Mouse (Mus musculus) MEL (cell line): ENCODE measurements around the gene Isx. TPM values are rescaled to one million over a fixed set of nuclear protein-coding genes. Genes with fewer than 3 reads are reported as not detected.

ENCODE experiments used
- DNase-seq: peaks from one replicate; pipeline ENCODE4 v3.0.0; 2011; ENCODE audit warnings: low read depth, low spot score
- H3K27ac ChIP-seq: 2 replicates; pipeline ENCODE4 v1.5.1; 2012; ENCODE audit warnings: low read depth, mild to moderate bottlenecking, control low read depth, low read length, moderate library complexity; ENCODE audit not compliant: control insufficient read depth
- H3K27me3 ChIP-seq, 2 experiments: fragments of 150-350 bp in 1 of 2; sonication (generic) in 1 of 2; 2 replicates each; pipeline ENCODE4 v1.6.1; 2012; ENCODE audit warnings: low read length in 2 of 2, mild to moderate bottlenecking in 2 of 2, improper control_type of control experiment in 1 of 2, moderate library complexity in 1 of 2; ENCODE audit not compliant: insufficient read depth in 2 of 2, control insufficient read depth in 1 of 2
- H3K36me3 ChIP-seq, 2 experiments: 2 replicates each; pipeline ENCODE4 v1.6.1; 2012 to 2014; ENCODE audit warnings: low read length in 2 of 2, improper control_type of control experiment in 1 of 2, inconsistent platforms in 1 of 2, mild to moderate bottlenecking in 1 of 2; ENCODE audit not compliant: insufficient read depth in 2 of 2, control insufficient read depth in 1 of 2
- H3K4me1 ChIP-seq, 2 experiments: fragments of 150-350 bp in 1 of 2; sonication (generic) in 1 of 2; 2 replicates each; pipeline ENCODE4 v1.6.1; 2012; ENCODE audit warnings: low read length in 2 of 2, improper control_type of control experiment in 1 of 2, mild to moderate bottlenecking in 1 of 2; ENCODE audit not compliant: insufficient read depth in 2 of 2, control insufficient read depth in 1 of 2
- H3K4me3 ChIP-seq, 2 experiments: fragments of 150-350 bp in 1 of 2; sonication (generic) in 1 of 2; 2 replicates each; pipeline ENCODE4 v1.5.1; 2012; ENCODE audit warnings: low read depth in 2 of 2, low read length in 2 of 2, mild to moderate bottlenecking in 2 of 2, moderate library complexity in 2 of 2, control low read depth in 1 of 2, improper control_type of control experiment in 1 of 2; ENCODE audit not compliant: control insufficient read depth in 1 of 2, insufficient read depth in 1 of 2
- H3K79me2 ChIP-seq: 2 replicates; pipeline ENCODE4 v1.6.1; 2012; ENCODE audit warnings: mild to moderate bottlenecking, low read length, moderate library complexity; ENCODE audit not compliant: control insufficient read depth, poor library complexity, insufficient read depth
- H3K9ac ChIP-seq: 2 replicates; pipeline ENCODE4 v1.6.1; 2012; ENCODE audit warnings: low read depth, mild to moderate bottlenecking, control low read depth, low read length, moderate library complexity; ENCODE audit not compliant: control insufficient read depth, poor library complexity, severe bottlenecking
- H3K9me3 ChIP-seq: fragments of 150-350 bp; sonication (generic); replicated peaks from 2 replicates; pipeline ENCODE4 v1.6.1; 2012; ENCODE audit warnings: mild to moderate bottlenecking, low read length, improper control_type of control experiment, moderate library complexity; ENCODE audit not compliant: insufficient read depth
- BHLHE40 ChIP-seq: IDR thresholded peaks from 2 replicates; pipeline ENCODE4 v1.6.1; 2012; ENCODE audit warnings: low read depth, mild to moderate bottlenecking, inconsistent platforms, low read length, improper control_type of control experiment, borderline replicate concordance
- CHD1 ChIP-seq: IDR thresholded peaks from 2 replicates; pipeline ENCODE4 v1.6.1; 2012; ENCODE audit warnings: low read depth, mild to moderate bottlenecking, inconsistent platforms, low read length, improper control_type of control experiment
- CHD2 ChIP-seq: IDR thresholded peaks from 2 replicates; pipeline ENCODE4 v1.6.1; 2011; ENCODE audit warnings: low read length, improper control_type of control experiment
- CTCF ChIP-seq, 3 experiments: IDR thresholded peaks in 2 of 3; conservative IDR thresholded peaks in 1 of 3; 2 replicates each; pipeline ENCODE4 v1.5.1; 2011 to 2012; ENCODE audit warnings: low read length in 3 of 3, low read depth in 2 of 3, mild to moderate bottlenecking in 2 of 3, improper control_type of control experiment in 1 of 3, inconsistent platforms in 1 of 3, mixed read lengths in 1 of 3, moderate library complexity in 1 of 3; ENCODE audit not compliant: control insufficient read depth in 1 of 3, insufficient read depth in 1 of 3, poor library complexity in 1 of 3, severe bottlenecking in 1 of 3
- E2F4 ChIP-seq: IDR thresholded peaks from 2 replicates; pipeline ENCODE4 v1.6.1; 2011; ENCODE audit warnings: low read depth, low read length, improper control_type of control experiment, borderline replicate concordance
- ETS1 ChIP-seq: IDR thresholded peaks from 2 replicates; pipeline ENCODE4 v1.6.1; 2012; ENCODE audit warnings: low read depth, mild to moderate bottlenecking, inconsistent platforms, low read length, improper control_type of control experiment, moderate library complexity
- GABPA ChIP-seq: IDR thresholded peaks from 2 replicates; pipeline ENCODE4 v1.6.1; 2012; ENCODE audit warnings: low read depth, mild to moderate bottlenecking, inconsistent platforms, low read length, improper control_type of control experiment, moderate library complexity
- HCFC1 ChIP-seq: IDR thresholded peaks from 2 replicates; pipeline ENCODE4 v1.6.1; 2012; ENCODE audit warnings: low read depth, mild to moderate bottlenecking, inconsistent platforms, low read length, improper control_type of control experiment, moderate library complexity
- KAT2A ChIP-seq: conservative IDR thresholded peaks from 2 replicates; pipeline ENCODE4 v1.6.1; 2012; ENCODE audit warnings: low read depth, low read length, improper control_type of control experiment, inconsistent platforms
- MAFK ChIP-seq: IDR thresholded peaks from 2 replicates; pipeline ENCODE4 v1.6.1; 2011; ENCODE audit warnings: low read depth, mild to moderate bottlenecking, low read length, improper control_type of control experiment, borderline replicate concordance
- MAX ChIP-seq: IDR thresholded peaks from 2 replicates; pipeline ENCODE4 v1.6.1; 2011; ENCODE audit warnings: low read length, improper control_type of control experiment
- MAZ ChIP-seq: IDR thresholded peaks from 2 replicates; pipeline ENCODE4 v1.6.1; 2012; ENCODE audit warnings: low read depth, mild to moderate bottlenecking, inconsistent platforms, low read length, improper control_type of control experiment
- NELFE ChIP-seq: IDR thresholded peaks from 2 replicates; pipeline ENCODE4 v1.6.1; 2011; ENCODE audit warnings: low read depth, low read length, improper control_type of control experiment
- POLR2A ChIP-seq, 2 experiments: IDR thresholded peaks; 2 replicates each; pipeline ENCODE4 v1.6.1; 2011 to 2012; ENCODE audit warnings: low read length in 2 of 2, mild to moderate bottlenecking in 2 of 2, control low read depth in 1 of 2, improper control_type of control experiment in 1 of 2, low read depth in 1 of 2, moderate library complexity in 1 of 2; ENCODE audit not compliant: control insufficient read depth in 1 of 2, insufficient read depth in 1 of 2, poor library complexity in 1 of 2
- POLR2AphosphoS5 ChIP-seq: IDR thresholded peaks from 2 replicates; pipeline ENCODE4 v1.6.1; 2012; ENCODE audit warnings: low read depth, borderline replicate concordance, mild to moderate bottlenecking, inconsistent platforms, low read length, moderate library complexity, mixed read lengths
- RAD21 ChIP-seq: IDR thresholded peaks from 2 replicates; pipeline ENCODE4 v1.6.1; 2011; ENCODE audit warnings: mild to moderate bottlenecking, low read depth, low read length, improper control_type of control experiment
- SMC3 ChIP-seq: IDR thresholded peaks from 2 replicates; pipeline ENCODE4 v1.6.1; 2011; ENCODE audit warnings: low read depth, low read length, improper control_type of control experiment
- TAL1 ChIP-seq: IDR thresholded peaks from 2 replicates; pipeline ENCODE4 v1.6.1; 2012; ENCODE audit warnings: mild to moderate bottlenecking, inconsistent platforms, low read length, moderate library complexity, mixed read lengths
- TBP ChIP-seq: IDR thresholded peaks from 2 replicates; pipeline ENCODE4 v1.8.0; 2011; ENCODE audit warnings: low read depth, low read length, improper control_type of control experiment
- TCF12 ChIP-seq: IDR thresholded peaks from 2 replicates; pipeline ENCODE4 v1.6.1; 2014; ENCODE audit warnings: low read depth, mild to moderate bottlenecking, inconsistent platforms, low read length, improper control_type of control experiment, moderate library complexity
- UBTF ChIP-seq: IDR thresholded peaks from 2 replicates; pipeline ENCODE4 v1.6.1; 2012; ENCODE audit warnings: low read depth, mild to moderate bottlenecking, inconsistent platforms, low read length, improper control_type of control experiment, moderate library complexity, borderline replicate concordance; ENCODE audit not compliant: insufficient read depth
- ZKSCAN1 ChIP-seq: IDR thresholded peaks from 2 replicates; pipeline ENCODE4 v1.6.1; 2012; ENCODE audit warnings: low read depth, mild to moderate bottlenecking, inconsistent platforms, low read length, improper control_type of control experiment, moderate library complexity
- polyA plus RNA-seq, 2 experiments: library from polyadenylated mRNA; stranded (reverse) in 1 of 2; unstranded in 1 of 2; fragments of >175 nt in 1 of 2; fragments of >200 nt in 1 of 2; gene quantifications; 2 replicates each; pipeline versions ENCODE4 v1.2.1 to v1.2.4; 2012; ENCODE audit warnings: low replicate concordance in 2 of 2, low read depth in 1 of 2; ENCODE audit not compliant: insufficient read length in 2 of 2, insufficient read depth in 1 of 2, missing spikeins in 1 of 2
- total RNA-seq: library from RNA; depleted of rRNA; stranded (reverse); fragments of 300-350 nt; gene quantifications from 2 replicates; pipeline ENCODE4 v1.2.3, GENCODE M21; 2012

Isx gene
- total and polyA plus RNA-seq, 3 experiments: not detected

DNA sequence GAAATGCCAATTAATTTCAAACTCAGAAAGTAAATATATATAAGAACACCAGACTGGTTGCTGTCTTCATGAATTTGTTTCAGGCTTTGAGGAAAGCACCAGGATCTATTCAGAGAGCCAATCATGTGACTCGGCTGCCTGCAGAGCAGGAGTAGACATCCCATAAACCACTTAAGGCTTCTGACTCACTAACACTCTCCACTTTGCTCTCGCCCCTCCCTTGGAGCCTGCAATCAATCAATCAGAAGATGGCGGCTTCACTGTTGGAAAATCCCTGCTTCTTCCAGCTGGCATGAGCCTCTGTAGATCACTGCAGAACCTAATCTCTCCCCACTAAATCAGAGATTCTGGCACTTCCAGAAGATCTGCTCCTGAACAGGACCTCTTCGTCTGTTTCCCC is 1.3 kb upstream of the Isx start:
- no peak overlapping the region for H3K27ac ChIP-seq
- H3K36me3 ChIP-seq: no peaks in the 10 kb centered on the region
- no peaks in the 10 kb centered on the region for H3K4me1 ChIP-seq
- H3K9me3 ChIP-seq: no peaks in the 10 kb centered on the region
- H3K9ac ChIP-seq: no peak overlapping the region
- no peak for DNase-seq
- no peaks in the 10 kb centered on the region for H3K27me3 ChIP-seq
- no peak overlapping the region for H3K4me3 ChIP-seq
- TF ChIP-seq MAX (no peak), RAD21 (no peak), CHD2 (no peak), KAT2A (no peak), SMC3 (no peak), ETS1 (no peak), HCFC1 (no peak), POLR2A (IDR thresholded peaks at IDR 0.05; ENCODE audit: control insufficient read depth in 1 of 2, insufficient read depth in 1 of 2, low read depth in 1 of 2, low read length in 2 of 2, poor library complexity in 1 of 2) (no peak), MAFK (no peak), NELFE (no peak), BHLHE40 (no peak), MAZ (no peak), UBTF (no peak), TCF12 (no peak)
- H3K79me2 ChIP-seq: no peaks in the 10 kb centered on the region

DNA sequence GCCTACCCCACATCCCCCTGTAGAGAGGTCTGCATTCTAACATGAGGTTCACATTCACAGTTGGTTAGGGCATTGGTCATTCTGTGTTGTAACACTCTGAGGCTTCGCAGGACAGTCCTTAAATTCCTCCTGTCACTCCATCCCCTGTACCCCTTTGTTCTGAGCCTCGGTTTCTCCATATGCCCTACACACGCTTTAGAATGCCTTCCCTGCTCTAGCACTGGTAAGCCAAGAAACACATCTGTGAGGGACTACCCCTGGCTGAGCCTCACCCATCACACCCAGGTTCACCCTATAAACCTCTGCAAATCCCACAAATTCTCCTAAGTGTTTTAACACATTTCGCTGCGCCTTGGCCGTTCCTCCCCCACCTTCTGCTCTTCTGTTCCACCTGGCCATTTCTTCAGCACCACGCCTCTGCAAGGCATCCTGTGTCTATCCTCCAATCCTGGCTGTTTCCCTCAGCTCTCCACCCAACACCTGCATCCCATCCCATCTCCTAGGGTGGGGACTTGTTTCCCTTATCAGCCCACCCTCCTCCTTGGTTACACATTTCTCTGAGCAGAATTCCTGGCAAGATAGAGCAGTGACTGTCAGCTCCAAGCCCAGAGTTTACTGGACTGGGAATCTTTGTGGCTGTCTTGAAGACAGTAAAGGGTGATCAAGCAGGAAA is 686 bp upstream of the Isx start:
- Histone ChIP-seq H3K27me3 (no peaks in the 10 kb centered on the region), H3K79me2 (no peaks in the 10 kb centered on the region), H3K9me3 (no peaks in the 10 kb centered on the region)
- DNase-seq: no peak
- no peak for TF ChIP-seq TAL1
- no peak for TF ChIP-seq CHD1
- no peak for TF ChIP-seq ETS1
- no peak for TF ChIP-seq E2F4
- no peak for TF ChIP-seq CTCF (IDR thresholded peaks at IDR 0.05 in 2 of 3, conservative IDR thresholded peaks at IDR 0.05 in 1 of 3; ENCODE audit: control insufficient read depth in 1 of 3, insufficient read depth in 1 of 3, low read depth in 2 of 3, low read length in 3 of 3, poor library complexity in 1 of 3, severe bottlenecking in 1 of 3)
- TF ChIP-seq TBP: no peak
- no peak for TF ChIP-seq ZKSCAN1
- TF ChIP-seq POLR2AphosphoS5: no peak
- no peak for TF ChIP-seq GABPA
- TF ChIP-seq, all 39 proteins: peak for 0
- Histone ChIP-seq H3K36me3 (no peaks in the 10 kb centered on the region), H3K27ac (no peak overlapping the region), H3K4me3 (no peak overlapping the region), H3K4me1 (no peaks in the 10 kb centered on the region), H3K9ac (no peak overlapping the region)
